Comparison of ENCODE assay signal across 29 mouse cellular contexts in the genomic region with DNA sequence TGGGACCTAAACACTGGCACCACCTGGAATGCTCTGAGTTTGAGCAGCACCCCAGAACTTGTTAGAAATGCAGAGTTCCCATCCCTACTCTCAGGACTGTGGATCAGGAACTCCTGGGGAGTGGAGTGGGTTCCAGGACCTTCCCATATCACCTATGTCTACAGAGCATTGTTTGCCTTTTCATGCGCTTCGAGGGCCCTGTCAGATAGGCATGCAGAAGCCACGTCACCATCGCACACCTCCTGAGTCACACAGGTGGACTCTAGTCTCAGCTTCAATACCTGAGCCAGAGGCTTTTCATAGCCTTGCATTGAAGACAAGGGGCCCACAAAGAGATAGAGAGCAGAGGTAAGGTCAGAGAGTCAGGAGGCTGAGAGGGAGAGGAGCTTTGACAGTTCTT. TPM values are rescaled to one million over a fixed set of nuclear protein-coding genes. Genes with fewer than 3 reads are reported as not detected.
DNase-seq lines count a peak whose midpoint lies in the region; ATAC-seq and TF ChIP-seq lines count a peak whose summit lies in the region.
"Had no signal": no experiment of that assay in that cellular context is flagged by ENCODE, and none has a peak within 500 bp of the region (broad histone marks: within the 10 kb centered on the region; RNA-seq: fewer than 3 reads in every experiment).

No protein-coding gene starts in this region.

- H3K27me3 ChIP-seq in hindbrain, embryonic 10.5 days (ENCODE audit: insufficient read depth, poor library complexity, severe bottlenecking) = peaks cover 12% of the 10 kb centered on the region; the same call in 1 of the 2 replicates
- H3K27me3 ChIP-seq in hindbrain, postnatal 0 days (ENCODE audit: insufficient read depth, low read length) = no peaks in the 10 kb centered on the region
- peaks cover 34% of the 10 kb centered on the region for H3K27me3 ChIP-seq in midbrain, embryonic 10.5 days (ENCODE audit: low read depth, poor library complexity, severe bottlenecking)
- no peaks in the 10 kb centered on the region for H3K27me3 ChIP-seq in midbrain, embryonic 15.5 days (replicated peaks)
- no peaks in the 10 kb centered on the region for H3K27me3 ChIP-seq in stomach, postnatal 0 days (ENCODE audit: control insufficient read depth, insufficient read depth, low read length)
- H3K27me3 ChIP-seq: lung, embryonic 15.5 days; neural tube, embryonic 15.5 days; stomach, embryonic 15.5 days had no signal

- peak; percentile 37 for DNase-seq in cerebellum, adult 9-10 months
- no peak for DNase-seq in cerebellum, postnatal 4 days (ENCODE audit: low spot score in 2 of 2)
- no peak for DNase-seq in hindbrain, embryonic 10.5 days (ENCODE audit: low spot score)
- DNase-seq in hindbrain, postnatal 0 days (ENCODE audit: low spot score) = no peak
- no peak for DNase-seq in midbrain, embryonic 10.5 days (ENCODE audit: low spot score)
- peak; percentile 71 for DNase-seq in stomach, postnatal 0 days (ENCODE audit: low spot score)
- DNase-seq: adrenal gland, postnatal 14 days; heart, adult 2 months; heart, postnatal 4 days; kidney, adult 8-10 months; kidney, postnatal 4 days; lung, postnatal 36 days; retina, postnatal 1 day; right cerebral cortex, postnatal 25 days; thymus, adult 18-20 months; thymus, postnatal 25 days had no signal

- H3K4me2 ChIP-seq in hindbrain, postnatal 0 days (ENCODE audit: low read depth, low read length) = no peak overlapping the region
- no peak overlapping the region for H3K4me2 ChIP-seq in midbrain, embryonic 15.5 days
- no peak overlapping the region for H3K4me2 ChIP-seq in stomach, postnatal 0 days (replicated peaks; ENCODE audit: low read depth)
- H3K4me2 ChIP-seq: embryonic facial prominence, embryonic 13.5 days; heart, embryonic 12.5 days; limb, embryonic 12.5 days; liver, embryonic 15.5 days; lung, embryonic 15.5 days; midbrain, embryonic 12.5 days; neural tube, embryonic 15.5 days; stomach, embryonic 15.5 days had no signal

- 93% methylated on average over 4 of the region's 4 CpGs for WGBS in hindbrain, embryonic 10.5 days
- WGBS in hindbrain, postnatal 0 days = 89% methylated on average over 4 of the region's 4 CpGs
- 93% methylated on average over 4 of the region's 4 CpGs for WGBS in midbrain, embryonic 10.5 days
- 92% methylated on average over 4 of the region's 4 CpGs for WGBS in midbrain, embryonic 15.5 days
- 54% methylated on average over 4 of the region's 4 CpGs for WGBS in stomach, postnatal 0 days

- no peaks in the 10 kb centered on the region for H3K36me3 ChIP-seq in hindbrain, embryonic 10.5 days
- no peaks in the 10 kb centered on the region for H3K36me3 ChIP-seq in hindbrain, postnatal 0 days (ENCODE audit: insufficient read depth, low read length)
- H3K36me3 ChIP-seq in midbrain, embryonic 10.5 days = no peaks in the 10 kb centered on the region
- H3K36me3 ChIP-seq in midbrain, embryonic 15.5 days (replicated peaks) = no peaks in the 10 kb centered on the region
- H3K36me3 ChIP-seq in stomach, postnatal 0 days (ENCODE audit: control insufficient read depth, insufficient read depth, low read length) = no peaks in the 10 kb centered on the region
- H3K36me3 ChIP-seq: embryonic facial prominence, embryonic 13.5 days; heart, embryonic 12.5 days; limb, embryonic 12.5 days; liver, embryonic 15.5 days; lung, embryonic 15.5 days; midbrain, embryonic 12.5 days; neural tube, embryonic 15.5 days; stomach, embryonic 15.5 days had no signal

- H3K27ac ChIP-seq in hindbrain, embryonic 10.5 days = peak overlapping the region; percentile 30
- no peak overlapping the region for H3K27ac ChIP-seq in hindbrain, postnatal 0 days
- H3K27ac ChIP-seq in midbrain, embryonic 10.5 days (replicated peaks) = peak overlapping the region; percentile 28; the same call in 1 of the 2 replicates
- no peak overlapping the region for H3K27ac ChIP-seq in midbrain, embryonic 15.5 days
- no peak overlapping the region for H3K27ac ChIP-seq in stomach, postnatal 0 days (replicated peaks)
- H3K27ac ChIP-seq: embryonic facial prominence, embryonic 13.5 days; heart, adult 2 months; kidney, postnatal 0 days; limb, embryonic 12.5 days; liver, embryonic 15.5 days; lung, embryonic 15.5 days; midbrain, embryonic 12.5 days; neural tube, embryonic 15.5 days; stomach, embryonic 15.5 days had no signal

- H3K9me3 ChIP-seq in hindbrain, embryonic 10.5 days = no peaks in the 10 kb centered on the region
- H3K9me3 ChIP-seq in hindbrain, postnatal 0 days (ENCODE audit: low read length) = no peaks in the 10 kb centered on the region
- no peaks in the 10 kb centered on the region for H3K9me3 ChIP-seq in midbrain, embryonic 10.5 days (replicated peaks)
- H3K9me3 ChIP-seq in midbrain, embryonic 15.5 days = no peaks in the 10 kb centered on the region
- H3K9me3 ChIP-seq in stomach, postnatal 0 days (ENCODE audit: control insufficient read depth, low read length) = no peaks in the 10 kb centered on the region
- H3K9me3 ChIP-seq: embryonic facial prominence, embryonic 13.5 days; heart, embryonic 12.5 days; limb, embryonic 12.5 days; liver, embryonic 15.5 days; lung, embryonic 15.5 days; midbrain, embryonic 12.5 days; neural tube, embryonic 15.5 days; stomach, embryonic 15.5 days had no signal

- no peak for TF ChIP-seq EP300 in stomach, postnatal 0 days (optimal IDR thresholded peaks at IDR 0.05)

- H3K4me1 ChIP-seq in hindbrain, embryonic 10.5 days (replicated peaks) = peaks cover 58% of the 10 kb centered on the region
- H3K4me1 ChIP-seq in hindbrain, postnatal 0 days (ENCODE audit: insufficient read depth, low read length) = peaks cover 22% of the 10 kb centered on the region
- H3K4me1 ChIP-seq in midbrain, embryonic 10.5 days = peaks cover 47% of the 10 kb centered on the region
- H3K4me1 ChIP-seq in midbrain, embryonic 15.5 days = peaks cover 29% of the 10 kb centered on the region
- H3K4me1 ChIP-seq in stomach, postnatal 0 days (replicated peaks; ENCODE audit: control insufficient read depth, insufficient read depth) = no peaks in the 10 kb centered on the region
- H3K4me1 ChIP-seq: heart, embryonic 12.5 days; liver, embryonic 15.5 days had no signal

- TF ChIP-seq CTCF in hindbrain, postnatal 0 days (IDR thresholded peaks at IDR 0.05; ENCODE audit: low read depth) = no peak
- TF ChIP-seq CTCF in stomach, postnatal 0 days (IDR thresholded peaks at IDR 0.05; ENCODE audit: low read depth) = no peak

- no peak overlapping the region for H3K9ac ChIP-seq in hindbrain, postnatal 0 days (replicated peaks; ENCODE audit: low read length)
- H3K9ac ChIP-seq in midbrain, embryonic 15.5 days = no peak overlapping the region
- no peak overlapping the region for H3K9ac ChIP-seq in stomach, postnatal 0 days (ENCODE audit: low read length)
- H3K9ac ChIP-seq: embryonic facial prominence, embryonic 13.5 days; heart, embryonic 12.5 days; limb, embryonic 12.5 days; liver, embryonic 15.5 days; lung, embryonic 15.5 days; midbrain, embryonic 12.5 days; neural tube, embryonic 15.5 days; stomach, embryonic 15.5 days had no signal

- ATAC-seq in hindbrain, postnatal 0 days = no peak
- no peak for ATAC-seq in midbrain, embryonic 15.5 days (replicated peaks)
- ATAC-seq in stomach, postnatal 0 days (ENCODE audit: low FRiP score, low TSS enrichment) = peak; percentile 82
- ATAC-seq: CD4-positive, CD25-positive, alpha-beta regulatory T cell, adult 4 months; forebrain, embryonic 16.5 days; intestine, embryonic 16.5 days had no signal

- H3K4me3 ChIP-seq in hindbrain, embryonic 10.5 days = no peak overlapping the region
- no peak overlapping the region for H3K4me3 ChIP-seq in hindbrain, postnatal 0 days (ENCODE audit: low read length)
- H3K4me3 ChIP-seq in midbrain, embryonic 10.5 days = no peak overlapping the region
- H3K4me3 ChIP-seq in midbrain, embryonic 15.5 days = no peak overlapping the region
- H3K4me3 ChIP-seq in stomach, postnatal 0 days (ENCODE audit: low read depth, low read length) = no peak overlapping the region
- H3K4me3 ChIP-seq: embryonic facial prominence, embryonic 13.5 days; heart, adult 2 months; heart, embryonic 12.5 days; limb, embryonic 12.5 days; liver, embryonic 15.5 days; lung, embryonic 15.5 days; midbrain, embryonic 12.5 days; neural tube, embryonic 15.5 days; stomach, embryonic 15.5 days had no signal

RNA-seq across cellular contexts. Expression of gene Coro2b, which starts 7.0 kb away (rescaled TPM):
- 17.5 and 30.7 TPM in 2 replicates for polyA plus RNA-seq in hindbrain, embryonic 10.5 days (2016; fragmentation: Nextera tagmentation; extraction: Ambion mirVana)
- total RNA-seq in hindbrain, postnatal 0 days (2014; rRNA removed) = 42.6 and 47.2 TPM in 2 replicates
- 24.7 and 25.0 TPM in 2 replicates for polyA plus RNA-seq in hindbrain, postnatal 0 days (2015; fragmentation: Nextera tagmentation; extraction: Ambion mirVana)
- 12.8 and 16.2 TPM in 2 replicates for polyA plus RNA-seq in midbrain, embryonic 10.5 days (2016; fragmentation: Nextera tagmentation; extraction: Ambion mirVana)
- polyA plus RNA-seq in midbrain, embryonic 15.5 days (2015; fragmentation: Nextera tagmentation; extraction: Ambion mirVana) = 34.7 and 35.1 TPM in 2 replicates
- 4.9 and 5.4 TPM in 2 replicates for polyA plus RNA-seq in stomach, postnatal 0 days (2015; fragmentation: Nextera tagmentation; extraction: Ambion mirVana)

Comparison
In these comparisons a context has a peak if more than half of its experiments do, and no peak if none do; other contexts are left out.
1. DNase-seq: peak in cerebellum, adult 9-10 months (single experiment) and stomach, postnatal 0 days (single experiment); none in cerebellum, postnatal 4 days (0 of 2), hindbrain, embryonic 10.5 days (single experiment), hindbrain, postnatal 0 days (single experiment) and midbrain, embryonic 10.5 days (single experiment).
2. H3K27ac ChIP-seq: peak in hindbrain, embryonic 10.5 days (single experiment) and midbrain, embryonic 10.5 days (single experiment); none in hindbrain, postnatal 0 days (single experiment), midbrain, embryonic 15.5 days (single experiment) and stomach, postnatal 0 days (single experiment).